Mouse (Mus musculus) heart, postnatal 36 days (tissue): ENCODE results near the gene Rbbp8nl. TPM values are rescaled to one million over a fixed set of nuclear protein-coding genes. Genes with fewer than 3 reads are reported as not detected.

Source experiments
- DNase-seq, 2 experiments: peaks; one replicate each; pipeline ENCODE4 v3.0.0; 2021 to 2022
- intact Hi-C: fragments of 180-260 bp; cut with DNase I; formaldehyde crosslinking; loops from one replicate; pipeline ENCODE4 v1.15.1; 2025
- total RNA-seq, 2 experiments: library from RNA; stranded (reverse); gene quantifications; 2 replicates each; pipeline ENCODE4 v1.2.3; 2021

Gene Rbbp8nl
- total RNA-seq, 2 experiments from 2014 or later: not detected

DNA sequence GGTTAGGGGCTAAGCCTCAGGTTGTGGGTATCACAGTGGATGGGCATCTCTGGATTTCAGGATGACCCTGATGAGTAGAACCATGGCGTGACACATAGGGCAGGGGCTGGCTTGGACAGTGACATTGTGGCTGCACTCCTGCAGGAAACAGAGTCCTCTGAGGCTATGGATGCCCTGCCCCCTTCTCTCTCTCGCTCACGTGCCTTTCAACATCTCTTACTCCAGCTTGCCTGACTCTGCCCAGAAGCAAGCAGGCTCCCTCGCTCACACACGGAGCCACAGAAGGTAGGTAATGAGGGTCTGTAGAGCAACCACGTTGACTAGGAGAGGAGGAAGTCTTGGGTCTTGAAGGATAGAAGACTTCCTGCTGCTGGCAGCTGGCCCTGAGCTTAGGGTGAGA is 824 bp upstream of the Rbbp8nl start:
- intact Hi-C loops: no loop called here
- DNase-seq: no peak

DNA sequence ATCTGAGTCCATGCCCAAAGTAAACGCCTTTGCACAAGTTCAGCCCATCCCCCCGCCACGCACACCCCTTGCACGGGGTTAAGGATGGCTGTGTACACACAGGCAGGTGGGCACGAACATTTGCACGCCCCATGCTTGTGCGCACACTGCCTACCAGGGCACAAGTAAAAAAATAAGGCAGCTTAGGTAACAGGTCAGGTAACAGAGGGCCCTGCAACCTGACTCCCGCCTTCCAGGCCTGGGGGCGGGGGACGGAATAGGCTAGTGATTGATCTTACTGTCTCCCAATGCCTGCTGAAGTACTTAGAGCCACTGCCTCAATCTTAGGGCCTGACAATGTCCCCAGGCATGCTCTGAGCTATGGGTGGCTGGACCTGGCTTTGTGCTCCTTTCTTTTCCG is 713 bp downstream of the Rbbp8nl start:
- no peak for DNase-seq
- intact Hi-C loops: no loop called here

DNA sequence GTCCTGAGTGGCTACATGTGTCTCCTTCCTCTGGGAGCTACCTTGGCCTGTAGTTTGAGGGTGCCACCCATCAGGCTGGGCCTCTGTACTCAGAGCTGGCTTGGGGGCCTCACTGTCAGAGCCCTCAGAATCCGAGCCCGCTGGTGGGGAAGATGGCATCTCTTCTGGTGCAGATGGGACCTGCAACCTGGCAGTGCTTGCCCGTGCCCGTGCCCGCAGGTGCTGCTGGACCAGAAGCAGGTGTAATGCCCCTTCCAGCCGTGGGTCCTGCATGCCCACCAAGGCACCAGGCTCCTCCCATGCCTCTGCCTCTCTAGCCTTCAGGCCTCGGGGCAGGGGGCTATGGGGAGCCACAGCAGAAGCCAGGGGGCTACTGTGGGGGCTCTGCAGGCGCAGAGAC is 10.4 kb downstream of the Rbbp8nl start:
- intact Hi-C loops: loop anchor here (5.0 to 10.0 kb wide), 2 partner anchors 298 to 425 kb away; partner anchors contain the start of gene Dido1
- no peak for DNase-seq

DNA sequence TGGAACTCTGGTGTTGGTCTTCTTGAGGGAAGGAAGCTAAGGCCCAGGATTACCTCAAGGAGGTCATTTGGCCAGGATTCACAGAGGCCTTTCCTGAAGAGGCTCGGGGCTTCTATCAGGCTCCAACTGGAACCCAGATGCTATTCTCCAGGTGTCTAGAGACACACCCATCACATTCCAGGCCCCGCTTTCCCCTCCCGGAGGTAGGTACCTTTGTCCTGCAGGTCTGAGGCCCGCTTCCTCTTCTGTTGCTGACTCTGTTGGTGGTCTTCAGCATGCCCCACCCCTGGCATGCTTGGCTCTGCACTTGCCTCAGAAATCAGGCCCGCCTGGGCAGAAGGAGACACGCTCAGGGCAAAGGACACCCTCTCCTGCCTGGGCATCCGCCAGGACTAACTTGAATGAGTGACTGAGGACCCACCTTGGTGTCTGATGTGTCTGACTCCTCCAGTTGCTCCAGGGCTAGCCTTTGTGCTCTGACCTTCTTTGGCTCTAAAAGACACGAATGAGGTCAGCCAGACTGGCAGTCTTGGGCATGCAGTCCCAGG is 11.8 kb downstream of the Rbbp8nl start:
- no peak for DNase-seq
- intact Hi-C loops: loop anchor here (2.0 to 10.0 kb wide), 3 partner anchors 155 to 427 kb away; partner anchors contain the start of gene Dido1

DNA sequence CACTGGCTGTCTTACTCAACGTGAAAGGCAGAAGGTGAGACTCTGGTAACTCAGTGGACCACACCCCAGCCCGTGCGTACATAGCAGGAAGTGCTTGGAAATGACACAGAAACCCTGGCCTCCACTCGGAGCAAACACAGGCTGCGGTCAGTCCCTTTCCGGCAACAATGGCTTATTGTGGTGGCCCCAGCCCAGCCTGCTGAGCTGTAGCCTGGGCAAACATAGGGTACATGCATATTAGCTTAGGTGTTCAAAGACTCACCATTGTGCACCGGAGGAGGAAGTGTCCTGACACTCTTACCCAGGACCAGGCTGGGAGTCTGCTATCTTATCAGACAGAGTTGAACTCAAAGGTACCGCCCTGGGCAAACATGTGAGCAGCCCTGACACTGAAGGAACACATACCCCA is 12.8 kb downstream of the Rbbp8nl start:
- DNase-seq: no peak
- intact Hi-C loops: loop anchor here (2.0 to 10.0 kb wide), 3 partner anchors 156 to 428 kb away; partner anchors contain the start of gene Dido1

DNA sequence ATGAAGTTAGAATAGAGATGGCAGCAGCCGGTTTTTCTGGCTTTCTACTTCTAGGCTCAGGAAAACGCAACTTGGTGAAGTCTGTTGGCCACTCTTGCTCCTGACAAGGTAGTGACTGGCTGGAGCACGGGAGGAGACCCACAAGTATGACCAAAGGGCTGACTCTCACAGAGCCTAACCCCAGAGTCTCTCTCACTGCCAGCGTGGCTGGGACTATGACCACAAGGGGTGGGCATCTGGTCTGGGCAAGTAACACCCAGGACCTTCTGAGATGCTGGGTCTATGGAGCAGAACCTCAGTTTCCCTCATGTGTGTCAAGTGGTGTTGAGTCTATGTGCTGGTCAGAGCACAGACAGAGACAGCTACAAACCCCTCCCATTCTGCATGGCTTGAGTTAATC is 13.3 kb downstream of the Rbbp8nl start:
- intact Hi-C loops: loop anchor here (2.0 to 10.0 kb wide), 3 partner anchors 156 to 428 kb away; partner anchors contain the start of gene Dido1
- no peak for DNase-seq

DNA sequence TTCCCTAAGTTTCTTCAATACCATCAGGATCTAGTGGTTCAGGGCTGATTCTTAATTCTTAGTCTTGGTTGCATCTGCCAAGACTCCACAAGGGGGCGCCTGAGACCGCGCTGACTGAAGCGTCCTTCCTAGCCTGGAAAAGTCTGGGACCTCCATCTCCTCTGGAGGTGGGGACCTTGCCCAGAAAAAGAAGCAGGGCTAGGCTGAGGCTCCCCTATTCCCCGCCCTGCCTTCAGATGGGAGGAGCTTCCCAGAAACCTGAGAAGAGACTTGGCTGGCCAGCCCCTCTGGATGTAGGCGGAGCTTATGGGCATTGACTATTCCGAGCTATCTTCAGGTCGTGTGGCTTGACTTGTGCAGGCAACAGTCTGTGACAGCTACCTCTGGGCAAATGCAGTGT is 13.8 kb downstream of the Rbbp8nl start:
- intact Hi-C loops: loop anchor here (1.0 to 10.0 kb wide), 4 partner anchors 71 to 429 kb away; partner anchors contain the start of gene Dido1
- DNase-seq: peak; percentile 82 to 87

DNA sequence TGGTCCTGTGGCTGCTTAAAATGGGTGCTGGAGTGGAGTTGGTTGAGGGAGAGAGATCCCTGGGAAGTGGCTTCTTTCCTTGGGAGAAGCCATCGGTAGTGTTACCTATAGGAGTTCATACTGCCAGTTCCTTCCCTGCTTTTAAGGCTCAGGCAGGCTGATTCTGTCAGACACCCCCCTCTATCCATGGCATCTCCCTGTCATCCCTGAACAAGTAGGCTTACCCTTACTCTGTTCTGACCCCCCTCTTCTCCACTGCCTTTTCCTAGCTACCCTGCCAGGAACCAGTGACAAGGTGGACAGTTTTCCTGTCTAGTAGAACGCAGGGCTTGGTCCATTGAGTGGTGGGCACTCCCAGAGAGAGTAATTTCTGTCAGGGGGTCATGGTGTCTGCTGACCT is 15.2 kb downstream of the Rbbp8nl start:
- intact Hi-C loops: loop anchor here (5.0 to 10.0 kb wide), 2 partner anchors 297 to 430 kb away; partner anchors contain the start of genes Dido1 and Taf4
- no peak for DNase-seq

DNA sequence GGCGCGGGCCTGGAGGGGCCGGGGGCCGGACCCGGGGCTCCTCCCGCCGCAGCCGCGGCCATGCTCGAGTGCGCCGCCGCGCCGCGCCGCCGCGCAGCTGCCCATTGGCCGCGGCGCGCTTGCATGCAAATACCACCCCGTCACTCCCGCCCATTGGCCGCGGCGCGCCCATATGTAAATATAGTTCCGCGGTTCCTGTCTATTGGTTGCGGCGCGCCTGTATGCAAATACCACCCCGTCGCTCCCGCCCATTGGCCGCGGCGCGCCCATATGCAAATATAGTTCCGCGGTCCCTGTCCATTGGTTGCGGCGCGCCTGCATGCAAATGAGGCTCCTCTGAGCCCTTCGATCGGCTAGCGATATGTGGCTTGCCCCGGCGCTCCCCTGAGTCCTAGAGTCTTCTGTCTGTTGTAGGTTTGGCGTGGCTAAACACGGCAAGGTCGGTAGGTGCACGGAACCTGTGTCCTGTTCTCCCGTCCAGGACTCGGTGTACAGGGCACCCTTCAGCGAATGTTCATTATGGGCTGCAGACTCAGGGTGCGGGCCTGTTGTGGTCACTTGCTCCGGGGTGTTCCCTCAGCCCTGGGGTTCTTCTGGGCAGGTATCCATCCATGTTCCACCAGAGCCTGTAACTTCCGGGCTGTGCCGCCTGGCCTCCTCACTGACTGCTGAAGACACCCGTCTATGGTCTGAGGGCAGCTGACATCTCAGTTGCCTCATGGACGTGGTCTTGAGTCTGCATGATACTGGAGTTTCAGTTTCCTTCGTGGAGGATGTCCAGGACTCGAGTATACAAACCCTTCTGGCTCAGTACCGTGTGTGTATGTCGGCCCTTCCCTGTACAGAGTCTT is 16.1 kb downstream of the Rbbp8nl start, which contains the start of gene Cables2:
Cables2 (minus strand) TSS at position 103 of the 851 bp plus-strand sequence.
- peak; percentile 88 for DNase-seq
- intact Hi-C loops: loop anchor here (2.0 to 10.0 kb wide), 3 partner anchors 15 to 431 kb away; partner anchors contain the start of genes Dido1 and Taf4

DNA sequence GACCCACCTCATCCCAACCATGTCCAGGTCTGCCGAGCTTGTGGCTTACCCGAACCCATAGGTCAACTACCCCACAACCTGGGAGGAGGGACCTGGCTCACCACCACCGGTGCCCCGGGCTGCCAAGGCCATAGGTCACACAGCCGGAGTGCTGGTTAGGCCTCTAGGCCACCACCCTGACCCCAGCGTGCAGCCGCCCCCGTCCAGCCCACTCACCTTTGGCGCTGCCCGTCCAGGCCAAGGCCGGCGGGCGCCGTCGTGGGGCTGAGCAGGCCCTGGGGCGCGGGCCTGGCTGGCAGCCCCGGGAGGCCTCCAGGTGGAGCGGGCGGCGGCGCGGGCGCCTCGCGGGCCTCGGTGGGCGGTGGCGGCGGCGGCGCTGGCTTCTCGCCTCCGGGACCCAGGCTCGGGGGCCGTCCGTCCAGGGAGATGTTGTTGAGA is 16.8 kb downstream of the Rbbp8nl start:
- DNase-seq: no peak
- intact Hi-C loops: loop anchor here (2.0 to 10.0 kb wide), 3 partner anchors 14 to 432 kb away; partner anchors contain the start of genes Dido1 and Taf4

DNA sequence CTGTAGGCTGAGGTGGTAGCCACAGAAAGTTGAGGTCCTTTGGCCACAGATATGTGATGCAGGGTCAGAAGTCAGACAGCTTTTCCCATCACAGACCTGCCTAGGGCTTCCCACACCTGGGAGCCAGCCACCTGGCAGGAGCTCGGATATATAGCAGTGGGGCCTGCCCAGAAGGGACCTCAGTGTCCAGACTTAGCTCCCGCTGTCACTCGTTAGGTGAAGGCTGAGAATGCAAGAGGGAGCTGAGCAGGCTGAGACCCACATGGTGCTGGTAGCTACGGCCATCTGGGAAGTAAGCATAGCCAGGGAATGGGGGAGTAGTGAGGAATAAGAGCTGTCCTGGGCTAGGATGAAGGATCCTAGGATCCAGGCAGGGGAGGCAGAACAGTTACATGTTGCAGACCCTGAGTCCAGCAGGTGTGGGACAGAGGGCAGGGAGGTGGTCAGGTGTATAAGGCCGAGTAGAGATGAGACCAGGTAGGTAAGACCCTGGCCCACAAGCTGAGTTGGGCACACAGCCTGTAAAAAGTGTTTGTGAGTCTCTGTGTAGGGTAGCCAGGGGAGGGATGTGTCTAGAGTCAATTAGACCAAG is 17.8 kb downstream of the Rbbp8nl start:
- DNase-seq: no peak
- intact Hi-C loops: loop anchor here (2.0 to 10.0 kb wide), 3 partner anchors 13 to 433 kb away; partner anchors contain the start of genes Dido1 and Taf4

DNA sequence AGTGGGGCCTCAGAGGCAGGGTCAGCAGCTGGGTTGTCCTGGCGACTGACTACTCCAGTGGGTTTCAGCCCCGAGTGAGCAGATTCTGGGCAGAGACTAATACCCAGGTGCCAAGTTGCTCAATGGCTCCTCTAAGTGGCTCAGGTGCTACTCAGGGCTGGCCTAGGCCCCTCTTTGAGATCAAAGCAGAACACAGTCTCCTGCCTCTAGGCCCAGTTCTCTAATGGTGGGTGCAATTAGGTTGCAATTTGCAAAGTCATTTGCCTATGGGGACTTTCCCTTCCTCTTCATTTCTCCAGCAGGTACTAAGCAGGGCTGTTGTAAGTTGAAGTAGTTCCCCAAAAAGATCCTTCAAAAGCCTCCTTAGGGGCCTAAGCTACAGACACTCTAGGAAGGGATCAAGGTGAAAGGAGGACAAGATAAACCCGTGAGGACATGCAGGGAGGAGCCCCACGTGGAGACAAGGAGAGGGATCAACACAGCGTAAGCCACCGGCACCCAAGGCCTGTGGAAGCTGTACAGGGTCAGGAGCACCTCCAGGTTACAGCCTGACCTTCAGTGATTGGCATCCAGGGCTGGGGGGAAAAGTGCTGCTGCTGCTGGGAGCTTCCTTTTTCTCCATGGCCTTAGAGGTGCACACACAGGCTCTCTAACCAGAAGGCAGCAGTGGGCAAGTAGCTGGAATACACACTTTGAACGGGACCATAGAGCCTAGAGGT is 19.0 kb downstream of the Rbbp8nl start:
- no peak for DNase-seq
- intact Hi-C loops: loop anchor here (5.0 to 10.0 kb wide), 2 partner anchors 293 to 434 kb away; partner anchors contain the start of genes Dido1 and Taf4

DNA sequence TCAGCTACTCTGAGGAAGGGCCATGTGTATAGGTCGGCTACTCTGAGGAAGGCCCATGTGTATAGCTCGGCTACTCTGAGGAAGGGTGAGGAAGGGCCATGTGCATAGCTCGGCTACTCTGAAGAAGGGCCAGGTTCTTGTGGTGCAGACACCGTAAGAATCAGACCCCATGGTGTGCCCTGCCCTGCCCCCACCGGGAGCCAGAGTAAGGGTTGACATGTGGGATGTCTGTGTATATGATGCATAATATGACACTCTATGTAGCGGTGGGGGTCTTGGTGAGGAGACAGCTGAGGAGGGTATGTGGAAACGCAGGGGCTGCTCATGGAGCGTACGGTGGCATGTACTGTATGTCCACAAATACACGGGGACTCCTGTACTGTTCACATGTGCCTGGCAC is 20.4 kb downstream of the Rbbp8nl start:
- no peak for DNase-seq

DNA sequence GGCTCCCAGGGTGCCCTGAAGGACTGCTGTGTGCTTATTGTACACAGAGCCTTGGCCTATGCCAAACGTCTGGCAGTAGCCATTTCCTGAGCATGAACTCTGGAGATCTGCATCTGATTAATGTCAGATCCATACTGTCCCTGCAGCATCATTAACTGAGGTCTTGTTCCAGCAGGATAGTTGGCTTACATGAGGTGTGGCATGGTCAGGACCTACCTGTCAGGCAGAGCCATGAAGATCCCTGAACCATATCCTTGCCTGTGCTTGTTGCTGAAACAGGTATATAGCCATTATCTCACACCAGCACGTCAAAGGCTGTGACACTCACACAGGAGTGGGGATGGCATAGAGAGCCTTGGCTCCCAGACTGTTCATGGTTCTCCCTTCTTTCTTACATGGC is 21.7 kb downstream of the Rbbp8nl start:
- intact Hi-C loops: no loop called here
- no peak for DNase-seq

More for the DNA sequence above, 20.4 kb downstream of the Rbbp8nl start:
- intact Hi-C loops: no loop called here

DNA sequence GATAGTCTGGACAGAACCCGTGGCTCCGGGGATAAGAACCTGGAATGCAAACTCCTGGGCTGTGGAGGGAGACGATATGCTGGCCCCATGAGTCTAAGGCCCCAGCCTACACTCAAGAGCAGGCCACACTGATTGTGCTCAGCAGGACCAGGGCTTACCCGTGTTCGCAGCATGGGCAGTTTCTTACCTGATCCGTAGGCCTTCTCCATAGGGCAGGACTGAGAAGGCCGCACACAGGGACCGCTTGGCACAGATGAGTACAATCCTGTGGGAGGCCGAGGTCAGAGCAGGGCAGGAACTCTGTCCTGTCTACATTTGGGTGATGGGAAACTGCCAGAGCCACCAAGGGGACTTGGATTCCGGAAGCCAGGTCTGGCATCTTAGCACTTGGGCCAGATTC is 26.8 kb downstream of the Rbbp8nl start:
- intact Hi-C loops: no loop called here

DNA sequence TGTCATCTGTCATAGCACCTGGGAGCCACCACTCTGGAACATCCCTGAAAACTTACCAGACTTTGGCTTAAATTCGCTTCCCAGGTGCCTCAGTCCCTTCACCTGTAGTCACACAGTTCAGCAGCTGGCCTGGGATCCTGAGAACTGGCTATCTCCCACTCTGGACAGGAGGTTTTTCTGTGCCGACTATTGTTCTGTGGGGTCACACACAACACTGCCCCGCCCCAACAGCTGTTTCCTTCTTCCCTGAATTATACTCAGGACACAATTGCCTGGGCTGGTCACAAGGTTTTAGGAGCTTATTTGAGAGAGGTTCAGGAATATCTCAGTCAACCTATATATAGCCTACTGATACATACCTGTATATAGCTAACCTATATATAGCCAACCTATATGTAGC is 27.2 kb downstream of the Rbbp8nl start:
- intact Hi-C loops: no loop called here
- DNase-seq: peak in 1 of 2 experiments; percentile 45

More for the DNA sequence above, 26.8 kb downstream of the Rbbp8nl start:
- no peak for DNase-seq

DNA sequence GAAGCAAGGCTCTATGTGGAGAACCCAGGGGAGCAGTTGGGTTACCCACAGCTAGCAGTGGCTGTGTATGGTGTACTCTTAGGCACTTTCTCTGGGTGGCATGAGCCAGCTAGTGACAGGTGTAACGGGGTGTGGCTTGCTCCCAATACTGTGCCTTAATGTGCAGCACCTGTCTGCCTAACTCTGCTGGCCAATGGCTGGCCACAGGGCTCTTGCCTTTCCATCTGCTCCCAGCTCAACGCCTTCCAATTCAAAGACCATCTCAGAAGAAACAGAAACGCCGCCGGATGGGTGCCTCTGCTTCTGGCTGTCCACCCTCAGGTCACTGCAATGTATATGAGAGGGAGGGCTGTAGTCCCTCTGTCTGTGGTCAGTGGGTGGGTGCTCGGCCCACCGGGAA is 27.8 kb downstream of the Rbbp8nl start:
- intact Hi-C loops: no loop called here
- DNase-seq: no peak

DNA sequence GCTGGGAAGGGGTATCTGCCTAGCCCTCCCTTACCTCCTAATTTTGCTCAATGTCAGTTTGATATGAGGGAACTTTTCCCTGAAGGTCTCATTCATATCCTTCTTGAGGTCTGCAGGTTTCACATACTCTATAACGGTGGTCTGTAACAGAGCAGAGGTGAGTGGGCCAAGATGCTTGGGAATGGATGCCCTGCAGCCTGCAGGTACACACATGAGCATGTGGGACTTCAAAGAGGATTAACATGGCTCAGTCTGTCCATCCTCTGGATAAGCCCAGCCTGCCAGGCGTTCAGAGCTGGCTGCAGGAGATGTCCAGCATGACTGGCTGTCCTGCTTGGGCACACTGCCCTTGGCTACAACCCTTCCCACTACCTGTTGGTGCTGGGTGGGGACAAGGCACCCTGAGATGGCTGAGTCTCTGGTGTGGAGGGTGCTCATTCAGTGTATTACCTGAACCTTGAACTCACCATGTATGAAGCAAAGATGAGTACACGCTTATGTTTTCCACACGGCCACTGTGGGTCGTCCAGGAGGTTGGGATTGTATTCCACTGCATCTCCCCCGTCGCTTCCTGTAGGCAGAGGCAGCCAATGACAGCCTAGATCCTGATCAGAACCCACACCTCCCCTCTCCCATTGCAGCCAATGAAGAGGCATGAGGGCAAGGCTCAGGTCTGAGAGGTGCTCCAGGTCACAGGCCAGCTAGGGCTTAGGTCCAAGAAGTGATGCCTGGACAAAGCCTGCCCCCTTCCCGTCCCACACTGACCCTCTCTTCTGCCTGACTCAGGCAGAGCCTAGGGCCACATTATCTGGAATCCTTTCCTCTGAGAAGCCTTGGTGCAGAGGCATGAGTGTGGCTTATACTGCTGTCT is 28.8 kb downstream of the Rbbp8nl start:
- intact Hi-C loops: no loop called here

More for the DNA sequence above, 28.8 kb downstream of the Rbbp8nl start:
- DNase-seq: no peak
